Mouse (Mus musculus): ENCODE results near the gene Hint1. TPM values are rescaled to one million over a fixed set of nuclear protein-coding genes. Genes with fewer than 3 reads are reported as not detected.

The Hint1 gene
- polyA plus RNA-seq, 2 experiments from 2014 or later: 375 to 447 TPM

DNA sequence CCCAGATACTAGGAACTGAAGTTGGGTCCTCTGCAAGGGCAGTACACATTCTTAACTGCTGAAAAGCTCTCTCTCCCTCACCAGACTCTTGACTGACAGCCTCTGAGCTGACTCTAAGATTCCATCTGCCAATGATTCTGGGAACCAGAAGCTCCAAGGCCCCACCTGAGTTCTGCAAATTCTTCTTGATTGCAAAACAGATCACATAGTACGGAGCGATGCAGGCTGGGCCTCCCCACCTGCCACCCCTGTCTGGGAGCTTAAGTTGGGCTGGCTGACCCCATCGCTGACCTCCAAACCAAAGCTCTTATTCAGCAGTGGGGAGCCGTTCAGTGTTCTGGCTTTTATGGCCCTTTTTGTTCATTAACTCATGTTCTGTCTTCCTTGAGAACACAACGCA, 31.3 kb downstream of the Hint1 start:
- no peak for ATAC-seq

- ATAC-seq: no peak
These were observed 33.5 kb downstream of the Hint1 start for GRCm38 (mm10) chr11:54899657-54900056.

DNA sequence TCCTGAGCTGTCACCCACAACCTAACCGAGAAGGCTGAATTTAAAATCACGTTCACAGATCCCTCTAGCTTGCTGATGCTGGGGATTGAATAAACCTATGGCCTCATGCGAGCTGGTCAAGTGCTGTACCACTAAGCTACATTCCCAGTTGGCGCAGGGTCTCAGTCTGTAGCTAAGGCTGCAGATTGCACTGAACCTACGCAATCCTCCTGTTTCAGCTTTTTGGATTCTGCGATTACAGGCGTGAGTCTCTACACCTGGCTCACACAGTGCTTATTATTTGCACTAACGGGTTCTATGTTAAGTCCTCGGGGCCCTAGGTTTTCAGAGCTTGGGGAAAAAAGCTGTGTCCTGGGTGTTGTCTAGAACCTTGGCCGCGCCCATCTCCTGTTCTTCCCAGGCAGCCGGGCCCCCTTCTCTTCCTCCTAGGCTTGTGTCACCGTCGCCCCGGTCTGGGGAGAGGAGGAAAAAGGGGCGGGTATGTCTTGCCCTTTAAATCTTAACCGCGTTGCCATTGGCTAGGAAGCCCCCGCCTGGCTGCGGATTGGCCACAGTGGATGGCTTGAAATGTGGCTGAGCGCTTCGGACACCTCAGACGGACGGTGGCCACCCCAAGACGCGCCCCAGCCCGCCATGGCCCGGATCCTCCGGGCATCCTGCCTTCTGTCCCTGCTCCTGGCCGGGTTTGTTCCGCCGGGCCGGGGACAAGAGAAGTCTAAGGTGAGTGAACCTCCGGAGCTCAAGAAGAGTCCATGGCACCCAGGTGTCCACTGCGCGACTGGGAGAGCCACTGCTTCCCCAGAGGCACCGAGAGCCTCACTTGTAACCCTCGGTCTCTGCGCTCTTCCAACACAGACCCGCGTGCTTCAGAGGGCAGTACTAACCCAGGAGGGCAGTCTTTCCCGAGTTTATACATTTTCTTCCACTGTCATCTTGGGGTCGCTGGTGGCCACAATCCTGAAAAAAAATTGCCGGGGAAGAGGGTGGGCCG, 36.4 kb downstream of the Hint1 start, which contains the start of gene Gpx3:
Gene Gpx3 (plus strand): TSS at position 121 of the 991 bp plus-strand sequence.
- ATAC-seq: no peak

- no peak for ATAC-seq
These were observed 37.2 kb downstream of the Hint1 start for GRCm38 (mm10) chr11:54903339-54903738.

DNA sequence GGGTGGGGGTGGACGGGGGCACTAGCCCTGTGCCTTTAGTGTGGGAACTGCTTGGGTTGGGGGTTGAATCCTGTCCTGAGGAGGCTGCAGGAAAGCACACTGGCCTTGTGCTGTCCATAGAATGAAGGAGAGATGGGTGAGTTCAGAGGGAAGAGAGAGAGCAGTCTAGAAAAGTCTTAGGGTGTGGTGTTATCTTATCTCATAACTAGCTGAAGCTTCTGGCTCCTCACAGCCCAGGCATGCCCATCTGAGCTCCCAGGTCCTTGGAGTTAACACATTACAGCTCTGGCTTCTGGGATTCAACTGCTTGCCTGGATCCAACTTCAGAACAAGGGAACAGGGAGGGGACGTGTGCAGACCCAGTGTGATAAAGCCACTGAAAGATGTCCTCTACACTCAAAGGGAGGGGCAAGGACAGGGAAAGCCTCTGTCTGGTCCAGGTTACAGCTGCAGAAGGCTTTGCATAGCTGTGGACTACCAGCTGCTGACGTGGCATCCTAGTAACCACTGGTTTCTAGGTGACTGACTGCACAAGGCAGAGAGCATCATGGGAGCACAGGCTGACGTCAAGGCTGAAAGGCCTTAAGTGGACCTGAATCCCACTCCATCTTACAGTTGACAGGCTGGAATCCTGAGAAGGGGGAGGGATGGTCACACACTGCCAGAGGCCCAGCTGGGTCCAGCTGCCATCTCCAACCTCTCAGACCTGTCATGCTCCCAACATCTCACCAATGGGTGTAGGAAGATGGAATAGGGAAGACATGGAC, 37.9 kb downstream of the Hint1 start:
- ATAC-seq: peak; percentile 50

DNA sequence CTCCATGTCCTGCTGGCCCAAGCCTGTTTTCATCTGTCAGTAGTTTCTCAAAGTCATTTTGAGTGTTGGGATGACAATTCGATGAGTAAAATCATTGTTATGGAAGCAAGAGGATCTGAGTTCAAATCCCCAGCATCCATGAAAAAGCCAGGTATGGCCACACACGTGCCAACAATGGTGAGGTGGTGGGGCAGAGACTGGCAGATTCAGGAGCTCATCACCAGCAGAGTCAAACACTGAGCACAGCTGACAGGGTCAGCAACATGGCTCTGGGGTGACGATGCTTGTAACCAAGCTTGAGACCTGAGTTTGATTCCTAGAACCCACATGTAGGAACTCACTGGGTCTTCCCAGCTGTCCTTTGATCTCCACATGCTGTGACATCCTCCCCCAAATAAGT, 38.9 kb downstream of the Hint1 start:
- ATAC-seq: no peak

- ATAC-seq: no peak
These were observed 39.7 kb downstream of the Hint1 start for GRCm38 (mm10) chr11:54905931-54906330.

DNA sequence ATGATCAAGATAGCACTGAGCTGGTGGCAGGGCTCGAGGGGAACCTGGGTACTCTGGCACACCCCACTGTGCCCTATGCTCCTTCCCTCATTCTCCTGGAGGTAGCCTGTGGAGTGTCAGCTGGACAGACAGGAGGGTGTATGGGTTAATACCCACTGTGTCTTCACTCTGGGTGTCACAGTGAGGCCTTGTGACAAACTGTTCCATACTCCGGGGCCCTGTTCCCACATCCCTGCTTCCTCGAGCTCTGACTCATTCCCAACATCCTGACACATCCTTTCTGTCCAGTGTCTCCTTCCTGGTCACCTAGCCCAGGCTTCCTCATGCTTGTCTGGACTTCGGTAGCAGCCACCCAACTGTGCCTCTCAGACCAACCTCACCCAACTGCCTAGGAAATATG, 40.3 kb downstream of the Hint1 start:
- no peak for ATAC-seq

DNA sequence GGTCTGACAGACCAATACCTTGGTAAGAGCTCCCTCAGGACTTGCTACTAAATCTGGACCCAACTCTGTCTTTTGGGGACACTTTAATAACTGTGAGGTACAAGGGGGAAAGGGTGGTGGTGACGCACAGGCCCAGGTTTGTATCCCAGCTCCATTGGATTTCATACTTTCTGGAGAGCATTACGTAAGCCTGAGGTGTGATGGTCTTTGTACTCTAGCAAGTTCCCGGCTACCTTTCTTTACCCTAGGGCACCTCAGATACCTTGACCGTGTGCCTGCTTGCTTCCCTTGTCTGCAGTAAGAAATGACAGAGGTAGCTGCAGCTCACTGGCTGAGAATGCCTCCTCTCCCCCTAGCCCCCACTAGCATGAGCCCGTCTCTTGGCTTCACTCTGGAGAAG, 41.1 kb downstream of the Hint1 start:
- no peak for ATAC-seq

GRCm38 (mm10) chr11:54909273-54909672, 43.1 kb downstream of the Hint1 start:
- no peak for ATAC-seq

DNA sequence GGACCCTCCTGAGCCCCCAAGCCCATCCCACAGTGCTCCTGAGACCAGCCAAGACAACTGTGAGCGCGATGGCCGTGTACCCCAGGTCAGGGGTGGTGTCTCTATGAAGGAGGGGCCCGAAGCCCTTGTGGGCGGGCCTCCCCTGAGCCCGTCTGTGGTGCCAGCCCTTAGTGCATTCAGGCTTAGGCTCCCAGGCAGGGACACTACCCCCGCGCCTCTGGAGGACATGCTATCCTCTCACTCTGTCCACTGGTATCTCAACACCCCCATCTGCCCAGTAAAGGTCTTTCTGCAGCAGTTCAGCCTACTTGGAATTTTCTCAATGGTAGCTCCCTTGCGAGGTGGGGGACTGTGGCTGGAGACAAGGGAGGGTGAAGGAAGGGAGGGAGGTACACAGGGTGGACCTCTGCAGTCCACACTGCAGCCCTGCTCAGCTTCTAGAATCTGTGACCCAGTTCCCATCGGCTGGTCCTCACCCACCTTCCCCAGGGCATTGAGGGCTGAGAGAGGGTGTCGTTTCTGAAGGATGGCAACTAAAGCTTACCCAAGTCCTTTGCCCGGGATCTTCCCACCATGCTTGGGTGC, 44.0 kb downstream of the Hint1 start:
- no peak for ATAC-seq

DNA sequence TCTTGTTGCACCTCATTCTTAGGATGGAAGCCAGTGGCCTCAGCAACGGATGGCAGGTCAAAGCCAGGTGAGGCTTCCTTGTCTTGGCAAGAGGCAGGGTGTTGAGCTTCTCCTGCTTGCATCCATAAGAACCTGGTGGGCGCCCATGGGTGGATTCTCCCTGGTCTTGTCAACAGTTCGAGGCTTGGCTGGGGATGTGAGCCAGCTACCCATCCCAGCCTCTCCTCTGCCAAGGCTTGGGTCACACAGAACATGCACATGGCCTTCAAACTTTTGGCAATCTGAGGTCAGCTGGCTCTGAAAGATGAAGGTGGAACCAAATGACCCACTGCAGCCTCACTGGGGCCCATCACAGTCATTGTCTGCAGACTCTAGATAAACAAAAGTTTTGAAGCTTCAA, 45.0 kb downstream of the Hint1 start:
- no peak for ATAC-seq

DNA sequence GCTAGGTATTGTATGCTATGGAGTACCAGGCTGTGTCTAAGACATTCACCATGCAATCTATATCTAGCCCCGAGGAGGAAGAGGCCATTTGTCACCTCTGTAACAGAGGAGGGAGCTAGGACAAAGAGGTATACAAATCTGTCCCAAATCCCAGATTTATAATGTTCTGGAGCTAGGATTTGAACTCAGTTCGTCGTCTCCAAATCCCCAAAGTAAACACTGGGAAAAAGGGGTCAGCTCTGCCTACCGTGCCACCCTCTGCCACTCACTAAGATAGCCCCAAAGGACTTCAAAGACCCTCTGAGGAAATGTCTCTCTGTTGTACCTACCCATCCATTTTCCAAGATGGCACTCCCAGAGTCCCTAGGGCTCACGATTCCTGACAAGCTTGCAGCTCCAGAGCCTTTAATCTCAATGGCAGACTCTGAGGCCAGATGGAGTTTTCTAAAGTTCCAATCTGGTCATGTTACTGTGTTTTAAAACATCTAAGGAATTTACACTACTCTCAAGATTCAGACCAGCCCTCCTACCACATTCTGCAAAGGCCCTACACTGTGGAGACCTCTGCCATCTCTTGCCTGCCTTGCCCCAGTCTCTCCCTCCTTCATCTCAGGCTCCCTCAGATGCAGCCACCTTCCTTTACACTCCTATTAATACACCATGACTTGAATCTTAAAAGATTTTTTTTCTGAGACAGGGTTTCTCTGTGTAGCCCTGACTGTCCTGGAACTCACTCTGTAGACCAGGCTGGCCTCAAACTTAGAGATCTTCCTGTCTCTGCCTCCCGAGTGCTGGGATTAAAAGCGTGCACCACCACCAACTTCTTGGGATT, 45.7 kb downstream of the Hint1 start:
- no peak for ATAC-seq

GRCm38 (mm10) chr11:54912503-54913316, 46.5 kb downstream of the Hint1 start:
- no peak for ATAC-seq

DNA sequence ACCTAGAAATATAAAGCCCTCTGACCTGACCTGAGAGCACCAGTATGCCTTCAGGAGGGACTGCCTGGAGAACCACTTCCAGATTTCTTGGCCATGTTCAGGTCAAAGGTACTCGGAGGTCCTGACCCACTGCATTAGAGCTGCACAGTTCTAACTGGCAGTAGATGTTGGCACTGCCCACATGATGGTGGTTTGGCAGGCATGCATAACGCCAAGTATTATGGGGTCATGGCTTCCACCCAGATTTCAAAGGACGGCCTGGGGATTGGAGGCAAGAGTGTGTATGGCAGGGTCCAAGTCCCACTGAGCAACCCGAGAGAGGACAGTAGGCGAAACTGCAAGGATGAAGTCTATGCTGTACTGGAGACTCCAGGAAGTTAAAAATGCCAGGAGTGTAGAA, 47.7 kb downstream of the Hint1 start:
- ATAC-seq: no peak

DNA sequence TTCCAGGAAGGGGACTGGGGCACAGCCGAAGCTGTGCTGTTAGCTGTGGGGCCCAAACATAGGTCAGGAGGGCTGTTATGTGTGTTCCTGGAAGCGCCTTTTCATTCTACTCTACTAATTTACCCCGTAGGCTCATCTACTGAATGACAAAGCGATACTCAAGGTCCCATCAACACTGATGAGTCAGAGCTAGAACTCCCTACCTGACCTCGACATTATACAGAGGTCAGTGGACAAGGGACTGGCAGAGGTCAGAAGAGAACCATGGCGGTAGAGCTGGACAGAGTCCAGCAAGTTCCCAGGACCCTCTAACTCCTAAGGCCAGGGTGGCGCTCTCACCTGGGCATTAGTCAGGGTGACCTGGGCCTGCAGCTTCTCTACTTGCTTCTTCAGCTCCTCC, 51.3 kb downstream of the Hint1 start:
- no peak for ATAC-seq

DNA sequence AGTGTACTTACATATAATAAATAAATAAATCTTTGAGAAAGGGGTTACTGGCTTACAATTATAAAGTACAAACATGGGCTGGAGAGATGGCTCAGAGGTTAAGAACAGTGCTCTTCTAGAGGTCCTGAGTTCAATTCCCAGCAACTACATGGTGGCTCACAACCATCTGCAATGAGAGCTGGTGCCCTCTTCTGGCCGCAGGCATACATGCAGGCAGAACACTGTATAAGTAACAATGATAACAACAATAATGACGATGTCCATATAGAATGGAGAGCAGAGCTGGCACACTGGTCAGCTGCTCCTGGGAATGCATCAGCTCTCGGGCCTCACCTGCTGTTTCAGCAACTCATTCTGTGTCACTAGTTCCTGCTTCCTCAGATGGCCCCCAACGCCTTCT, 52.1 kb downstream of the Hint1 start:
- ATAC-seq: no peak

All from CD4-positive, CD25-positive, alpha-beta regulatory T cell, adult 4 months (primary cell).